Mouse (Mus musculus) regulatory T cell (primary cell): ENCODE results near the gene Phf24.

Experiments
- in situ Hi-C: fragments of 300-600 bp; cut with MboI, MseI; formaldehyde crosslinking; loops from one replicate; pipeline ENCODE4 v1.15.1; 2025; ENCODE audit warnings: high pct_unique_total_duplicates

Phf24 gene

GRCm38 (mm10) chr4:42916617-42917401 is at the start of gene Phf24:
Gene Phf24 (plus strand): TSS chr4:42916660.
- in situ Hi-C loops = no loop called here

GRCm38 (mm10) chr4:42867390-42867789 is 49.1 kb upstream of the Phf24 start:
- in situ Hi-C loops = loop anchor here (10.0 kb wide), 3 partner anchors 323 to 913 kb away; no protein-coding TSS in a partner anchor

DNA sequence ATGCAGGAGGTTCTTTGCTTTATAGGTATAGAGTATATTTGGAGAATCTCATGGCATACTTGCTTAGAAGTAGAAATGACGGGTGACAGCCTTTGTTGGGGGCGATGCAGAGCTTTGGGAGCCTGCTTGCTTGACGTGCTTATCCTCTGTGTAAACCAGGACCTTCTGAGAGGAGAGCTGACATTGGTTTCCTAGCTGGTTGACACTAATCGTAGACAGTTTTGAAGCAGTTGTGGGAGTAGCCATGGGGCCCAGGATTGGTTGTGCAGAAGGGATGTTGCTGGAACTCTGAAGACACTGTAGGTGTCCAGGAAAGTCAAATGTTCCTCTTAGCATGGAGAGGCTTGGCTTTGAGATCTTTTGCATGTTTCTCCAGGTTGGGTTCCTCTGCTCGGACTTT is 48.3 kb upstream of the Phf24 start:
- in situ Hi-C loops = loop anchor here (10.0 kb wide), 3 partner anchors 323 to 913 kb away; no protein-coding TSS in a partner anchor

- in situ Hi-C loops = loop anchor here (5.0 kb wide), 1 partner anchor 92 kb away; no protein-coding TSS in a partner anchor
These were observed 45.7 kb upstream of the Phf24 start for GRCm38 (mm10) chr4:42870748-42871147.

DNA sequence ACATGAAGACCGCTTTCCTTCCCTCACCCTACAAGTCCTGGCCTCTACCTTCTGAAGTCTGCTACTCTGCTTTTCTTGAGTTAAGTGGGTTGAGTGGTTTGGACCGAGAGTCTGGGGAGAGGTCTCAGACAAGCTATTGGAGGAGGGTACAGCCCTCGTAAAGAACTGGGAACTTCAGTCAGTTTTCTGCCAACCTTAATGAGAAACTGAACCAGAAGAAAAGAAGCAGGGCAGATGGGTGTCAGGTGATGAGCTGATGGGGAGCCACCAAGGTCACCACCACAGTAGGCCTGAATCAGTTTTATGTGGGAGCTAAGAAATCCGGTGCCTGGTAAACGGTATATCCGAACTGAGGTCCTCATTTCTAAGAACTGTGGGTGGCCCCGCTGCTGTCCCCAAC is 44.3 kb upstream of the Phf24 start:
- in situ Hi-C loops = loop anchor here (5.0 kb wide), 1 partner anchor 90 kb away; no protein-coding TSS in a partner anchor

DNA sequence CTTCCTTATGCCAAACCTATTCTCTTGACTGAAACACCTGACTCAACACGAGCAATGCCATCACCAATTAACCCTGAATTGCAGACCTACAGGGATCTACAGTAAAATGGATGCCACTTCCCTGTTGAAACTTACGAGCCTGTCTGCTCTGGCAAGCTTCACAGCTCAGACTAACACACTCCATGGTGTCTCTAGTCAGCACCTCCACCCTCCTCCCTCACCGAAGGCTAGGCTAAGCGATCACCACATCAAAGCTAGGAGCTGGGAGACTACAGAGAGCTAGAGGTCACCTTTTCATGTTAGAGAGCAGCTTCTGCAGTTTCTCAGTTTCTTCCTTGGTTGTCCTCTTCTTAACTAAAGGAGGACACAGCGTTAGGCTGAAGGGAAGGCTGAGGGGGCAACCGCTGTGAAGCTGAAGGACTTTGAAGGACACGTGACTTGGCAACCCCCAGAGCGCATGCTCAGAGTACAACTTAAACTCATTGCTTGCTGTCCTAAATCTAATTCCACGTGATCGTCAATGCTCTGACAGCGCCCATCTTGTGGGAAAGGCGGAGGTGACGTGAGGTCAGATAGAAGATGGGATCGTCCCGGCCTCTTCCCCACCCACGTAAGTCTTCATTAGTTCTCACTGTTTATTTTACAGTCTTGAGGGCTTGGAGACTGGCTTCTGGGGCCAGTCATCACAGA is 43.6 kb upstream of the Phf24 start:
- in situ Hi-C loops = loop anchor here (5.0 kb wide), 1 partner anchor 89 kb away; no protein-coding TSS in a partner anchor

DNA sequence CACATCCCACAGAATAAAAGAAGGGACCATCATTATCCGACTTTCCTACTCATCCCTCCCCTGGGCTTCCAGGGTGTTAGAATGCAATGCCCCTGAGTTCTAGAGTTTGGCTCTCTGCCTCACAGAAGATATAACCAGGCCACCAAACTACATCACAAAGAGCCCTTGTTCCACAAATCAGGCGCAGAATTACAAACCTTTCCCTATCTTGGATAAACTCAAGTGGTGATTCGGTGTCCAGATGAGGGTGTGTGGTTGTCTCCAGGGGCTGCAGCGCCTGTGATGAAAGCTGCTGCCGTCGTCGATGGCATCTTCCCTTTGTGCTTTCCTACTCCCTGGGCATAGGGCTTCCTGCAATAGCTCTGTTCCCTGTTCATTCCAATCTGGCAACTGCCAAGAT is 42.3 kb upstream of the Phf24 start, which contains the start of gene Fam205c:
TSS of gene Fam205c (minus strand) at position 101 of the 400 bp plus-strand sequence.
- in situ Hi-C loops = loop anchor here (5.0 kb wide), 1 partner anchor 88 kb away; no protein-coding TSS in a partner anchor

DNA sequence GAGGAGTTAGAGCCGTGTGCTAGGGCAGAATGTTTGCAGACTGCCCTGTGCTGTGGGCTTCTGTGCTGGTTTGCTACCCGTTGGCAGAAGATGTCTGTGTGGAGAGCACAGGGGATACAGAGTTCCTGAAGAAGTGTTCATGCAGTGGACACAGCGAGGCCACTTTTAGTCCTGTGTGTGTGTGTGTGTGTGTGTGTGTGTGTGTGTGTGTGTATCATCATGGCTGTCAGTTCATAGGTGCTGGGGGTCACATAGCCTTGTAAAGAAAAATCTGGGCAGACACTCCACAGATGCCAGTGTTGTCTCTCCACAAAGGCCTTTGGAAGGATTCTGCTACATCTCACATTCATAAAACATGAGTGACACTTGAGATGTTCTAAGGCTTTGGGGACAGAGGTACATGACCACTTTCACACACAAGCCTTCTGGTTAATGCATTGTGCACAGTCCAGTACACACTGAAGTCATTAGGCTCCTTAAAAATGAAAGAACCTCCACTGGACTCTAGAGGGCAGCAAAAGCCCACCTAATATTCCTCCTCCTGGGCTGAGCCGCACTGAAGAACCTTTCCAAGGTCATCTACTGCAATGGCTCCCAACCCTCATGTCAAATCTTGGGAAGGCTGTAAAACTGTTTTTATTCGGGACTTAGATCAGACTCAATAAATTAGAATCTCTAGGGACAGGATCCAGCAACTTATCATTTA is 39.7 kb upstream of the Phf24 start:
- in situ Hi-C loops = no loop called here

- in situ Hi-C loops = no loop called here
These were observed 38.8 kb upstream of the Phf24 start for GRCm38 (mm10) chr4:42877657-42878056.

DNA sequence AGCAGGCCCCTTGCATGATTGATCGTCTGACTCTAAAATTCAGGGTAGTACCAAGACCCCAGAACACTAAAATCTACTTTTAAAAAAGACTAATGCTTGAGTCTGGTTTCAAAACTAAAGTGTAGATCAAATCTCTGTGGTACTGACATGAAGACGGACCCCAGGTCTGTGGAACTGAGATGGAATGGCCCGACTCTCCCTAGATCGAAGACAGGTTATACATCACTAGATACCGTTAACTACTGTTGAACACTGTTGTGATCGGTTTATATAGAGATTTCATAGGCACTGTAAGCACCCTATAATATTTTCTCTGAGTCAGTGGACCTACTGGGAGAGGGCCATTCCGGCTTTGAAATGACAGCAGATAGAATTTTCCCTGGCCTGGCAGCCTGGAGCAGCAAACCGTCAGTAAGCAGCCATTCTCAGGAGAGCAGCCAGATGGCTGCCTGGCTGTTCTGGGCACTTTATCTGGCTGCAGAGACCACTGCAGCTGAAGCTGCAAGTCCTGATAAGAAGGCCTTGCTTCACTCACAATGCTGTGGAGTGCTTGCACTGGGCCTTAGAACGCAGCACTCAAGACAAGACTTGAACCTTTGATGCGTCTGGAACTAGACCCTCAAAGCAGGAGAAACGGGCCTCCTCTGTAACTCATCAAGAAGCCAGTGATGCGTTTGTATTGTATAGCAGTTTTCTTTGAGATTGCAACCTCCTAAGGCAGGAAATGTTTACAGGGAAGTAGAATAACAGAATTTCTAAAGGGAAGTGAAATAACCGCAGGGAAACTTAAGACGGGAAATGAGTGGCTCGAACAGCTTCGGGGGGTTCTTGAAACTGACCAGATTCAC is 36.4 kb upstream of the Phf24 start:
- in situ Hi-C loops = no loop called here

- in situ Hi-C loops = no loop called here
These were observed 35.8 kb upstream of the Phf24 start for GRCm38 (mm10) chr4:42880677-42880948.

DNA sequence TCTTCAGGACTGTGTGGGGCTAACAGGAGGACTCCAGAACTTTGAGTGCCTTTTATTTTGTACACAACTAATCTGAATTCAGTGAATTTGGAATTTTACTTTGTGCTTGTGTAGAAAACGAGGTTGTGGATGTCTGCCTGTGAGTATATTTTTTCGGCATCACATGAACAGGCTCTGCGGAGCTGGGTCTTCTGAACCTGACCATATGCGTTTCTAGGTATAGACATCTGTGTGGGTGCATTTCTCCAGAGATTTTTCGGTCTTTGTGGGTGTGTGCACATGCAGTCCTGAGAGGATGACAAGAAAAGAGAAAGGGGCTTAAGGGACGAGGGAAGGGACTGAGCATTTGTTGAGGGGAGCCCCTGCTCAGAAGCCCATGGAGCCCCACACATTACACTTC is 29.5 kb upstream of the Phf24 start:
- in situ Hi-C loops = no loop called here

- in situ Hi-C loops = no loop called here
These were observed 27.7 kb upstream of the Phf24 start for GRCm38 (mm10) chr4:42888806-42889205.

- in situ Hi-C loops = no loop called here
These were observed 25.3 kb upstream of the Phf24 start for GRCm38 (mm10) chr4:42891176-42891575.

GRCm38 (mm10) chr4:42895118-42895517 is 21.3 kb upstream of the Phf24 start:
- in situ Hi-C loops = no loop called here

GRCm38 (mm10) chr4:42898914-42899313 is 17.5 kb upstream of the Phf24 start:
- in situ Hi-C loops = no loop called here

GRCm38 (mm10) chr4:42900878-42901277 is 15.6 kb upstream of the Phf24 start:
- in situ Hi-C loops = no loop called here

DNA sequence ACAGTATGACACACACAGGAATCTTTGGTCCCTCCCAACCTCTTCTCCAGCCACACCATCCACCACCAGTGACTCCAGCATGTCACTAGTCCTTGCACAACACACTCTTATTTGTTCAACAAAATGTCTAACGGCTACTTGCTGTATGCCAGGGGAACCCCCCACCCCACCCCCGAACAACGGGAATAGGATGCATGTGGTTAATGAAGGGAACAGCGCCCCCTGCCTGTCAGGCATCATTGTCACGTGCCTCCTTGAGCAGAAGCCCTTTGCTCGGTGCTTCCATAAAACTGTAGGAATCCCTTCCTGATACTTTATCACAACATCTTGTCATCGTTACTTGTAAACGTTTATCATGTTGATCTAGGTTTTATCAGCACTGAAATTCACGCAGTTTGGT is 14.3 kb upstream of the Phf24 start:
- in situ Hi-C loops = no loop called here

GRCm38 (mm10) chr4:42902730-42903129 is 13.7 kb upstream of the Phf24 start:
- in situ Hi-C loops = no loop called here

GRCm38 (mm10) chr4:42903942-42904341 is 12.5 kb upstream of the Phf24 start:
- in situ Hi-C loops = no loop called here

GRCm38 (mm10) chr4:42904523-42904922 is 11.9 kb upstream of the Phf24 start:
- in situ Hi-C loops = no loop called here
